Mouse (Mus musculus) heart, embryonic 14.5 days (tissue): ENCODE results near the gene Anxa11. TPM values are rescaled to one million over a fixed set of nuclear protein-coding genes. Genes with fewer than 3 reads are reported as not detected.
A peak's percentile ranks its signal among the peaks of the same experiment; 100 is the strongest.
"Not testable (repeated sequence)": the region's sequence is repeated elsewhere in the genome, so short reads cannot be mapped to it uniquely, and the experiment has no call there.

Experiments used
- ATAC-seq: fragments of 200-750 bp; cut with Nextera tagmentation; 2 replicates; pipeline ENCODE4 v1.8.0; 2017; ENCODE audit warnings: low read depth, moderate TSS enrichment; ENCODE audit not compliant: insufficient number of reproducible peaks, insufficient read depth, low FRiP score
- H3K27ac ChIP-seq, 2 experiments: fragments of 200-500 bp in 1 of 2; fragments of 300-500 bp in 1 of 2; sonication (generic) in 1 of 2; replicated peaks in 1 of 2; 2 replicates each; pipeline ENCODE4 v1.5.1; 2012 to 2014; ENCODE audit warnings: low read depth in 2 of 2, low read length in 2 of 2, control low read depth in 1 of 2, mild to moderate bottlenecking in 1 of 2, mixed read lengths in 1 of 2; ENCODE audit not compliant: control insufficient read depth in 1 of 2, insufficient read depth in 1 of 2
- H3K27me3 ChIP-seq: fragments of 300-500 bp; sonication (generic); 2 replicates; pipeline ENCODE4 v1.6.1; 2014; ENCODE audit warnings: mild to moderate bottlenecking, low read length, control low read depth; ENCODE audit not compliant: control insufficient read depth, insufficient read depth
- H3K36me3 ChIP-seq: fragments of 300-500 bp; sonication (generic); 2 replicates; pipeline ENCODE4 v1.6.1; 2014; ENCODE audit warnings: mild to moderate bottlenecking, control low read depth, low read length, mixed read lengths; ENCODE audit not compliant: control insufficient read depth, insufficient read depth
- H3K4me1 ChIP-seq, 2 experiments: fragments of 200-500 bp in 1 of 2; fragments of 300-500 bp in 1 of 2; sonication (generic) in 1 of 2; 2 replicates each; pipeline ENCODE4 v1.6.1; 2012 to 2014; ENCODE audit warnings: low read length in 2 of 2, control low read depth in 1 of 2, mixed read lengths in 1 of 2; ENCODE audit not compliant: control insufficient read depth in 2 of 2, insufficient read depth in 2 of 2
- H3K4me2 ChIP-seq: fragments of 300-500 bp; sonication (generic); 2 replicates; pipeline ENCODE4 v1.6.1; 2014; ENCODE audit warnings: mild to moderate bottlenecking, low read length
- H3K4me3 ChIP-seq, 2 experiments: fragments of 200-500 bp in 1 of 2; fragments of 300-500 bp in 1 of 2; sonication (generic) in 1 of 2; 2 replicates each; pipeline ENCODE4 v1.5.1; 2012 to 2014; ENCODE audit warnings: low read length in 2 of 2, mild to moderate bottlenecking in 2 of 2, control low read depth in 1 of 2, low read depth in 1 of 2, moderate library complexity in 1 of 2; ENCODE audit not compliant: control insufficient read depth in 1 of 2, insufficient read depth in 1 of 2
- H3K9ac ChIP-seq: fragments of 300-500 bp; sonication (generic); 2 replicates; pipeline ENCODE4 v1.6.1; 2014; ENCODE audit warnings: mild to moderate bottlenecking, low read length
- H3K9me3 ChIP-seq: fragments of 300-500 bp; sonication (generic); 2 replicates; pipeline ENCODE4 v1.6.1; 2016; ENCODE audit warnings: low read length, control low read depth; ENCODE audit not compliant: control insufficient read depth
- WGBS: fragments of 180-500 bp; shearing (Covaris S2); extraction: QIAGEN DNeasy Blood & Tissue Kit; methylation state at CpG from one replicate; pipeline ENCODE4 v1.1.7; 2014; 5-methylcytosine and 5-hydroxymethylcytosine counted together
- polyA plus RNA-seq: library from polyadenylated mRNA; unstranded; fragments of >200 nt; fragmentation: Nextera tagmentation; extraction: Ambion mirVana; gene quantifications from 2 replicates; pipeline ENCODE4 v1.2.1, GENCODE M21; 2014

Anxa11 gene
- polyA plus RNA-seq, 1 experiment from 2014 or later: 29.4 TPM

DNA sequence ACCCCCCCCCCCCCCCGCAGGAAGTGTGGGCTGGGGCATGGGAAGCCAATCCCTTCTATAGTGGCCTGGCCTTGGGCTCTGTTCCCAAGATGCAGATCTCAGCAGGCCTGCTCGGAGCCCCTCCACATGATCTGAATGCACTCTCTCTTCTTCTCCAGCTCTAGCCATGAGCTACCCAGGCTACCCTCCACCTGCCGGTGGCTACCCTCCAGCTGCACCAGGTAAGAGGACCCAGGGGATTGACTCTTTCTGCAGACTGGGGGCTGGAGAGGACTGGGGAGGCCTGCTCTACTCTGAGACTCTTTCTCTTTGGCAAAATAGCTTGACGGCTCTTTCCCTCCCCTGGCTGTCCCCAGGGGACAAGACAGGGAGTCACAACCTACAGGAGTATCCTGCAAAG is 26.8 kb downstream of the Anxa11 start:
- 79% methylated on average over 3 of the region's 4 CpGs for WGBS
- Histone ChIP-seq H3K4me1 (peaks cover 34 to 43% of the 10 kb centered on the region in 2 experiments), H3K9ac (no peak overlapping the region), H3K27ac (no peak overlapping the region; a peak in 1 of 4 replicates), H3K4me3 (no peak overlapping the region), H3K36me3 (0 out of 2 replicates have a peak, but pooled peaks cover 3% of the 10 kb centered on the region), H3K9me3 (no peaks in the 10 kb centered on the region), H3K27me3 (no peaks in the 10 kb centered on the region), H3K4me2 (no peak overlapping the region)
- ATAC-seq: no peak

DNA sequence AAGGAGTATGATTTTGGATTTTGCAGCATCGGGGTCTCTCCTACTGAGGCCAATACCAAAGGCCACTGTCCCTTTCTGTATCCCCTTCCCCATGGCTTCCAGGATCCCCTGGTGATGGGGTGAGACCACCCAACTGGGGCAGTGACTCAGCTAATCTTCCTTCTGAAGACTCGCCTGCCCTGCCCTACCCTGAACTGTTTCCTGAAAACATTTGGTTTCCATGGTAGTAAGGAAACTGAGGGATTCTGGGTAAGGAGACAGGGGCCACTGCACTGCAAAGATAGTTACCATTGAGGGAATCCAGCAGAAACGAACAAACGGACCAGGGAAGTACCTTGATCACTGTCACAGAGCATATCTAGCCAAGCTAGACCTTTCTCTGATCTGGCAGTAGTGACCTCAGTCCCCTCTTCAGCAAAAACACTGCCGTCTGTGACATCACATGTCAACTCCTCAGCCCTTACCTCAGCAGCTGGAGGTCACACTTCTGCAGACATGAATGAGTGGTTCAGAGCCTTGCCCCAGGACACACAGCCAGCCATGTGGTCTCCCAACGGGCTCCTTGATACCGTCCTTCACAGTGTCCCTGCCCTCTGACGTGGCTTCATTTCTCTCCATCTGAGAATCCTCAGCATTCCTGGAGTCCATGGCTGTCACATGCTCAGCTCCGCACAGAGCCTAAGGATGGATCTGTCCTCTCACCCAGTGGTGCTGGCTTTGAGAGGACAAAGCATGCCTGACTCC is 27.4 kb downstream of the Anxa11 start:
- Histone ChIP-seq H3K27ac (peak overlapping the region in 1 of 2 experiments; percentile 28; a peak in 1 of 4 replicates), H3K9me3 (no peaks in the 10 kb centered on the region), H3K9ac (no peak overlapping the region), H3K36me3 (0 out of 2 replicates have a peak, but pooled peaks cover 8% of the 10 kb centered on the region), H3K4me3 (no peak overlapping the region), H3K4me2 (no peak overlapping the region), H3K27me3 (no peaks in the 10 kb centered on the region), H3K4me1 (peaks cover 35 to 43% of the 10 kb centered on the region in 2 experiments)
- ATAC-seq: peak; percentile 20; the same call in 1 of the 2 replicates
- 28% methylated on average over 9 of the region's 9 CpGs for WGBS

DNA sequence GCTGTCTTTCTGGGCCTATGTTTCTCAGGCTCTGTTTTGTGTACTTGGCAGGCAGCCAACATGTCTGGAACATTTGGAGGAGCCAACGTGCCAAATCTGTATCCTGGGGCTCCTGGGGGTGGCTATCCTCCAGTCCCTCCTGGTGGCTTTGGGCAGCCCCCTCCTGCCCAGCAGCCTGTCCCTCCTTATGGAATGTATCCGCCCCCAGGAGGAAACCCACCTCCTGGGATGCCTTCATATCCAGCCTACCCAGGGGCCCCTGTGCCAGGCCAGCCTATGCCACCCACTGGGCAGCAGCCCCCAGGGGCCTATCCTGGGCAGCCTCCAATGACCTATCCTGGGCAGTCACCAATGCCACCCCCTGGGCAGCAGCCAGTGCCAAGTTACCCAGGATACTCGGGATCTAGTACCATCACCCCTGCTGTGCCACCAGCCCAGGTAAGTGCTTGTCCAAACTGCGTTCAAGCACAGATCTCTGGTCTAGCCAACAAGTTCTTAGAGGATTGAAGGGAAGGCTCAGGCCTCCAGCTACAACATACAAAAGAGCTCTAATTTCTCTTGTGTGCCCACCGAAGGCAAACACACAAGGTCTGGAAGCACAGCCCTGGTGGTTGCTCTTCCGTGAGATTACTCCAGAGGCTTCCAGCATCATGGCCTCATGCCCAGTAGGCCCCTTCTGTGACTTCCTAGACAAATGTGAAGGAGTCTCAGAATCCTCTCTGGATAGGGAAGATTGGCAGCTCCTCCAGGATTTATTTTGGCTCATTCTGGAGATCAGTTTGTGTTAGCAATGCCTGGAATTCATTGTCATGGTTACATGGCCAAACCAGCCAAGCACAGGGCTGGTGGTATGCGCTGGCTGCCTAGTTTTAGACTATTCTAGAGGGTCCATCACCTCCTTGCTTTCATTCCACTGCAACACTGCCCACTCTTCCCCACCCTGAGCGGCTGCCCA is 30.8 kb downstream of the Anxa11 start:
- no peak overlapping the region for H3K4me3 ChIP-seq
- H3K27me3 ChIP-seq: no peaks in the 10 kb centered on the region
- WGBS: 55% methylated on average over 8 of the region's 8 CpGs
- H3K9me3 ChIP-seq: no peaks in the 10 kb centered on the region
- H3K27ac ChIP-seq: peak overlapping the region in 1 of 2 experiments; percentile 69; a peak in 2 of 4 replicates
- peaks cover 35 to 38% of the 10 kb centered on the region in 2 experiments for H3K4me1 ChIP-seq
- peaks cover 14% of the 10 kb centered on the region; the same call in 1 of the 2 replicates for H3K36me3 ChIP-seq
- no peak overlapping the region for H3K9ac ChIP-seq
- no peak for ATAC-seq
- H3K4me2 ChIP-seq: no peak overlapping the region

DNA sequence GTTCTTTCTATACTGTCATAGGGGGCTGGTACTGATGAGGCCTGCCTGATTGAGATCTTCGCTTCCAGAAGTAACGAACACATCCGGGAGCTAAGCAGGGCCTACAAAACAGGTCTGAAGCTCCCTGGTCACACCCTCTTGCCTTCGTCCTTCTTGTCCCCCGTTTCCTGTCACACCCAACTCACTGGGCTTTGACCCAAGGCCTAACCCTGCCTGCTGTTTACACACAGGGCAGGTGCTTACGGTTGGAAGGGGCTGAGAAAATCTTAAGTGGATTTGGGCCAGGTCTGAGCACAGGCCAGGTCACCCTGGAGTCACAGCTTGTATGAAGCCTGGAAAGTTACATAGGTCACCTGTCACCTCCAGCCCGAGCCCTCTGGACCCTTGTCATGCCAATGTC is 34.7 kb downstream of the Anxa11 start:
- not testable (repeated sequence) for ATAC-seq
- WGBS: no CpG with 5 or more reads among the region's 7 CpGs

DNA sequence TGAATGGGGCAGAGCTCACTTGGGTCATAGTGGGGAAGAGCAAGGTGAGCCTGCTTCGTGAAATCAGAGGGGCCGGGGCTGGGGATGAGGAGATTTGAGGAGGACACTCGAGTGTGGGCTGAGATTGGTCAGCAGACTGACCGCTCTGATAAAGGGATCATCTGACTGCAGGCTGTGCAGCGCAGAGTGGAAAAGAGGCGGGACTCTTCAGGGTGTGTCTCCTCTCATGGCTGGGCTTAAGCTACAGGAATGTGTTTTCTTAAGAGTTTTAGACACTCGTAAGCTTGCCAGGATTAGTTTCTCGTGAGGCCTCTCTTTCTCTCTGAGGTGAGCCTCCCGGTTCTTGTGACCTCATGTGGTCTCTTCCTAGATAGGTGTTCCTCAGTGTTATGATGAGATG is 39.8 kb downstream of the Anxa11 start:
- ATAC-seq: not testable (repeated sequence)
- WGBS: no CpG with 5 or more reads among the region's 9 CpGs

More for the DNA sequence above, 34.7 kb downstream of the Anxa11 start:
- not testable (repeated sequence) for H3K9me3 ChIP-seq, H3K4me2 ChIP-seq, H3K9ac ChIP-seq, H3K4me3 ChIP-seq, H3K27me3 ChIP-seq, H3K27ac ChIP-seq
- peaks cover 18 to 21% of the 10 kb centered on the region in 2 experiments for H3K4me1 ChIP-seq
- peaks cover 14% of the 10 kb centered on the region; the same call in 1 of the 2 replicates for H3K36me3 ChIP-seq

DNA sequence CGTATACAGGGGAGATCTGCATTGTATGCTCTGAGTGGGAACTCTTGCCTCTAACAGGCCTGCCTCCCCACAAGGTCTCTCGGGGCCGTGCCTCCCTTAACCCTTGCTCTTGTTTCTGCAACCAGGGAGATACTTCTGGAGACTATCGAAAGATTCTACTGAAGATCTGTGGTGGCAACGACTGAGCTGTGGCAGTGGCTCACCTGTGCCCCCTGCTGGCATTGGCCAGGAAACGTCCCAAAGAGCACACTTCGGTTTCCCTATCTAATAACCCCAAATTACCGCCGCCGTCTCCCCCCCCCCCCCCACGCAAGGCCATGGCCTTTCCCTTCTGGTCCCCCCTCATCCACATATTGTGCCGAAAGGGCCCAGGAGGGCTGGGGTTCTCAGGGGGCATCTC is 43.9 kb downstream of the Anxa11 start:
- not testable (repeated sequence) for ATAC-seq, H3K9me3 ChIP-seq, H3K4me1 ChIP-seq, H3K4me2 ChIP-seq, H3K27ac ChIP-seq, H3K36me3 ChIP-seq, H3K27me3 ChIP-seq, H3K4me3 ChIP-seq, H3K9ac ChIP-seq
- no CpG with 5 or more reads among the region's 12 CpGs for WGBS

More for the DNA sequence above, 39.8 kb downstream of the Anxa11 start:
- H3K4me1 ChIP-seq, H3K4me2 ChIP-seq, H3K27ac ChIP-seq, H3K9me3 ChIP-seq, H3K27me3 ChIP-seq, H3K4me3 ChIP-seq, H3K36me3 ChIP-seq, H3K9ac ChIP-seq: not testable (repeated sequence)

DNA sequence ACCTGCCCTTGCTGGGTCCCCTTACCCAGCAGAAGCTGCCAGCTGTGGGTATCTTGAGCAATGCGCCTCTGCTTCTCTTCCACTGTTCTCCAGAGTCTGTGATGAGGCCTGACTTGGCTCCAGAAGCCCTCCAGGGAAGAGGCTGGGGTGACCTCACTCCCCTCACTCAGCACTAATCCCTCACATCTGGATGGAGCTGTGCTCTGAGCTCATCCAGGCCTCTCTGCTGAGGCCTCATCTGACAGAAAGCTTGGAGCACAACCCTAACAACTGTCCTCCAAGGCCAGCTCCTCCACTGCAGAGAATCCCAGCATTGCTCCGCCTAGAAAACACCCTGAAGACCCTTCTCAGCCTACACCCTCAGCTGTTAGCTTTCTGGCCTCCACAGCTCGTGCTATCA is 52.6 kb downstream of the Anxa11 start:
- not testable (repeated sequence) for H3K27me3 ChIP-seq, ATAC-seq
- WGBS: no CpG with 5 or more reads among the region's 3 CpGs

More for the DNA sequence above, 52.6 kb downstream of the Anxa11 start:
- not testable (repeated sequence) for H3K9me3 ChIP-seq, H3K36me3 ChIP-seq, H3K4me2 ChIP-seq, H3K4me1 ChIP-seq, H3K27ac ChIP-seq, H3K9ac ChIP-seq, H3K4me3 ChIP-seq
